Comparison of ENCODE assay signal across 15 mouse cellular contexts in genomic region chr2:157283321-157283720, GRCm38 (mm10).
"Had no signal": no experiment of that assay in that cellular context is flagged by ENCODE, and none has a peak within 500 bp of the region (broad histone marks: within the 10 kb centered on the region; RNA-seq: fewer than 3 reads in every experiment).

No protein-coding gene starts in this region.

- H3K4me3 ChIP-seq: midbrain, embryonic 13.5 days; midbrain, embryonic 15.5 days; neural tube, embryonic 12.5 days had no signal

- H3K27me3 ChIP-seq: midbrain, embryonic 13.5 days; midbrain, embryonic 15.5 days; neural tube, embryonic 12.5 days had no signal

- H3K27ac ChIP-seq: midbrain, embryonic 13.5 days; midbrain, embryonic 15.5 days; neural tube, embryonic 12.5 days had no signal

- H3K9ac ChIP-seq: lung, embryonic 14.5 days; midbrain, embryonic 13.5 days; midbrain, embryonic 15.5 days; neural tube, embryonic 12.5 days had no signal

- DNase-seq: lung, embryonic 14.5 days; lung, postnatal 10 days; lung, postnatal 4 days; retina, postnatal 1 day; right cerebral cortex, adult 18-20 months; right cerebral cortex, postnatal 25 days; right cerebral cortex, postnatal 4 days; spleen, adult 18-20 months; thymus, adult 18-20 months; thymus, postnatal 25 days; thymus, postnatal 4 days had no signal

- H3K4me2 ChIP-seq: lung, embryonic 14.5 days; midbrain, embryonic 11.5 days; midbrain, embryonic 13.5 days; midbrain, embryonic 15.5 days; neural tube, embryonic 12.5 days had no signal

- ATAC-seq: midbrain, embryonic 13.5 days; midbrain, embryonic 15.5 days had no signal

- H3K9me3 ChIP-seq: midbrain, embryonic 13.5 days; midbrain, embryonic 15.5 days; neural tube, embryonic 12.5 days had no signal
